Mouse (Mus musculus) forebrain, embryonic 15.5 days (tissue): ENCODE results near the gene Hfe2. TPM values are rescaled to one million over a fixed set of nuclear protein-coding genes. Genes with fewer than 3 reads are reported as not detected.

Experiments used
- ATAC-seq: fragments of 200-750 bp; cut with Nextera tagmentation; replicated peaks from 2 replicates; pipeline ENCODE4 v1.8.0; 2017; ENCODE audit warnings: mild to moderate bottlenecking, moderate TSS enrichment, moderate library complexity
- H3K27ac ChIP-seq: fragments of 300-500 bp; sonication (generic); replicated peaks from 2 replicates; pipeline ENCODE4 v1.5.1; 2015; ENCODE audit warnings: mild to moderate bottlenecking, inconsistent platforms
- H3K27me3 ChIP-seq: fragments of 300-500 bp; sonication (generic); 2 replicates; pipeline ENCODE4 v1.6.1; 2015; ENCODE audit warnings: inconsistent platforms
- H3K36me3 ChIP-seq: fragments of 300-500 bp; sonication (generic); 2 replicates; pipeline ENCODE4 v1.6.1; 2015; ENCODE audit warnings: mild to moderate bottlenecking, inconsistent platforms
- H3K4me1 ChIP-seq: fragments of 300-500 bp; sonication (generic); 2 replicates; pipeline ENCODE4 v1.6.1; 2015; ENCODE audit warnings: inconsistent platforms
- H3K4me2 ChIP-seq: fragments of 300-500 bp; sonication (generic); replicated peaks from 2 replicates; pipeline ENCODE4 v1.6.1; 2015; ENCODE audit warnings: mild to moderate bottlenecking, inconsistent platforms
- H3K4me3 ChIP-seq: fragments of 300-500 bp; sonication (generic); 2 replicates; pipeline ENCODE4 v1.5.1; 2015; ENCODE audit warnings: mild to moderate bottlenecking, inconsistent platforms
- H3K9ac ChIP-seq: fragments of 300-500 bp; sonication (generic); replicated peaks from 2 replicates; pipeline ENCODE4 v1.6.1; 2015; ENCODE audit warnings: mild to moderate bottlenecking, inconsistent platforms
- H3K9me3 ChIP-seq: fragments of 300-500 bp; sonication (generic); 2 replicates; pipeline ENCODE4 v1.6.1; 2016; ENCODE audit warnings: inconsistent platforms
- WGBS: fragments of 180-500 bp; shearing (Covaris S2); methylation state at CpG from one replicate; pipeline ENCODE4 v1.1.7; 2015; ENCODE audit warnings: mixed read lengths; 5-methylcytosine and 5-hydroxymethylcytosine counted together
- polyA plus RNA-seq: library from polyadenylated mRNA; unstranded; fragments of >200 nt; fragmentation: Nextera tagmentation; extraction: Ambion mirVana; gene quantifications from 2 replicates; pipeline ENCODE4 v1.2.1, GENCODE M21; 2015

The Hfe2 gene
- polyA plus RNA-seq, 1 experiment from 2014 or later = 0.43 TPM

- no peak for ATAC-seq
- Histone ChIP-seq H3K27ac (no peak overlapping the region), H3K4me3 (no peak overlapping the region), H3K36me3 (no peaks in the 10 kb centered on the region), H3K9ac (0 out of 2 replicates have a peak overlapping the region, but pooled peaks have one; percentile 4), H3K9me3 (no peaks in the 10 kb centered on the region), H3K4me1 (0 out of 2 replicates have a peak, but pooled peaks cover 2% of the 10 kb centered on the region), H3K27me3 (no peaks in the 10 kb centered on the region), H3K4me2 (no peak overlapping the region)
- 17% methylated on average over 14 of the region's 14 CpGs for WGBS
Observed at GRCm38 (mm10) chr3:96541328-96542078, 16.5 kb downstream of the Hfe2 start.

- Histone ChIP-seq H3K36me3 (no peaks in the 10 kb centered on the region), H3K9ac (no peak overlapping the region), H3K9me3 (no peaks in the 10 kb centered on the region), H3K27me3 (no peaks in the 10 kb centered on the region), H3K27ac (no peak overlapping the region), H3K4me2 (no peak overlapping the region), H3K4me3 (no peak overlapping the region), H3K4me1 (peaks cover 2% of the 10 kb centered on the region; the same call in 1 of the 2 replicates)
- ATAC-seq = no peak
- WGBS = 77% methylated on average over 8 of the region's 8 CpGs
Observed at GRCm38 (mm10) chr3:96542554-96542953, 17.6 kb downstream of the Hfe2 start.

DNA sequence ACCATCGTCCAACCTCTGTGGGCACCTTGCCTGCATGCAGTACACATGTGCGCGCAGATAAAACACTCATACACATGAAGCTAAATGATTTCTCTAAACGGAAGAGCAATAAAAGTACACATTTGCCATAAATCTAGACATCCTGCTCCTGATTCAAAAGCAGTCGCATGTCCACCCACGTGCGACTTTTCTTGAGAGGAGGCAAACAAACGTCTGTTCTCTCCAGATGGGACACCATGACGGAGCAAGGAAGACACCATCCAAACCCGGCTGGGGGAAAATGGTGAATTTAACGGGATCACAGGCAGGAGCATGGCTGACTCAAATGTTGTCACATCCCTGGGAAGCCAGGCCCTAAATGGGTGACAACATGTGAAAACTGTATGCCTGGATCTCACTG is 18.4 kb downstream of the Hfe2 start:
- H3K36me3 ChIP-seq = no peaks in the 10 kb centered on the region
- no peak overlapping the region for H3K9ac ChIP-seq
- no peak overlapping the region for H3K27ac ChIP-seq
- no peak for ATAC-seq
- H3K27me3 ChIP-seq = no peaks in the 10 kb centered on the region
- H3K9me3 ChIP-seq = no peaks in the 10 kb centered on the region
- no peak overlapping the region for H3K4me2 ChIP-seq
- peaks cover 2% of the 10 kb centered on the region; the same call in 1 of the 2 replicates for H3K4me1 ChIP-seq
- no peak overlapping the region for H3K4me3 ChIP-seq
- WGBS = 85% methylated on average over 11 of the region's 11 CpGs

DNA sequence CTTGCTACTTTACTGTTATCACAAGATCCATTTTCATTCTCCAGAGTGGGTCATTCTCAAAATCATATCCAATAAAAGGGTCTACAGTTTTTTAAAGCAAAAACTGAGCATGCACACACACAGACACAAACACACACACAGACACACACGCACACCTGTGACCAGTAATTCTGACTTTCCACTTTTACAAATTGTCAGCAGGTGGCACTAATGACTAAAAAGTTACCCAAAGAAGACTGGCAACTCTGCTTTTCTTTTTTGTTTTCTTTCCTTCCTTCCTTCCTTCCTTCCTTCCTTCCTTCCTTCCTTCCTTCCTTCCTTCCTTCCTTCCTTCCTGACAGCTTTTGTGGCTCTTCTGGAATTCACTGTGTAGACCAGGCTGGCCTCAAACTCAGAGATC is 20.6 kb downstream of the Hfe2 start:
- no peaks in the 10 kb centered on the region for H3K27me3 ChIP-seq
- H3K9me3 ChIP-seq = no peaks in the 10 kb centered on the region
- no peak overlapping the region for H3K9ac ChIP-seq
- 38% methylated on average over 1 of the region's 1 CpGs for WGBS
- peaks cover 2% of the 10 kb centered on the region; the same call in 1 of the 2 replicates for H3K4me1 ChIP-seq
- no peak overlapping the region for H3K4me2 ChIP-seq
- H3K4me3 ChIP-seq = no peak overlapping the region
- H3K27ac ChIP-seq = no peak overlapping the region
- no peaks in the 10 kb centered on the region for H3K36me3 ChIP-seq
- no peak for ATAC-seq

- Histone ChIP-seq H3K4me2 (no peak overlapping the region), H3K4me1 (no peaks in the 10 kb centered on the region; the same call in 1 of the 2 replicates), H3K9me3 (no peaks in the 10 kb centered on the region), H3K36me3 (no peaks in the 10 kb centered on the region), H3K4me3 (no peak overlapping the region), H3K9ac (no peak overlapping the region), H3K27me3 (no peaks in the 10 kb centered on the region), H3K27ac (no peak overlapping the region)
- WGBS = 39% methylated on average over 4 of the region's 4 CpGs
- no peak for ATAC-seq
Observed at GRCm38 (mm10) chr3:96546880-96547279, 21.9 kb downstream of the Hfe2 start.

GRCm38 (mm10) chr3:96547389-96547960 is 22.5 kb downstream of the Hfe2 start:
- Histone ChIP-seq H3K4me3 (peak overlapping the region; percentile 14), H3K4me1 (no peaks in the 10 kb centered on the region; the same call in 1 of the 2 replicates), H3K4me2 (peak overlapping the region; percentile 30; the same call in 1 of the 2 replicates), H3K9ac (no peak overlapping the region), H3K9me3 (no peaks in the 10 kb centered on the region), H3K27ac (no peak overlapping the region), H3K27me3 (no peaks in the 10 kb centered on the region), H3K36me3 (no peaks in the 10 kb centered on the region)
- 7% methylated on average over 14 of the region's 14 CpGs for WGBS
- ATAC-seq = peak; percentile 67

- Histone ChIP-seq H3K4me3 (no peak overlapping the region), H3K9me3 (no peaks in the 10 kb centered on the region), H3K4me2 (no peak overlapping the region), H3K27me3 (no peaks in the 10 kb centered on the region), H3K27ac (no peak overlapping the region), H3K4me1 (no peaks in the 10 kb centered on the region; the same call in 1 of the 2 replicates), H3K36me3 (no peaks in the 10 kb centered on the region), H3K9ac (no peak overlapping the region)
- no peak for ATAC-seq
- WGBS = 83% methylated on average over 7 of the region's 7 CpGs
Observed at GRCm38 (mm10) chr3:96548824-96549223, 23.9 kb downstream of the Hfe2 start.

GRCm38 (mm10) chr3:96549346-96549745 is 24.4 kb downstream of the Hfe2 start:
- Histone ChIP-seq H3K9ac (no peak overlapping the region), H3K27ac (no peak overlapping the region), H3K4me3 (no peak overlapping the region), H3K27me3 (no peaks in the 10 kb centered on the region), H3K9me3 (no peaks in the 10 kb centered on the region), H3K36me3 (no peaks in the 10 kb centered on the region), H3K4me1 (no peaks in the 10 kb centered on the region; the same call in 1 of the 2 replicates), H3K4me2 (no peak overlapping the region)
- no peak for ATAC-seq
- WGBS = 81% methylated on average over 5 of the region's 5 CpGs

GRCm38 (mm10) chr3:96551203-96551602 is 26.2 kb downstream of the Hfe2 start:
- H3K27ac ChIP-seq = no peak overlapping the region
- ATAC-seq = no peak
- H3K4me2 ChIP-seq = no peak overlapping the region
- WGBS = 9% methylated on average over 8 of the region's 8 CpGs
- H3K9me3 ChIP-seq = no peaks in the 10 kb centered on the region
- peaks cover 16% of the 10 kb centered on the region for H3K4me1 ChIP-seq
- no peaks in the 10 kb centered on the region for H3K27me3 ChIP-seq
- H3K9ac ChIP-seq = no peak overlapping the region
- no peak overlapping the region for H3K4me3 ChIP-seq
- H3K36me3 ChIP-seq = no peaks in the 10 kb centered on the region

- Histone ChIP-seq H3K36me3 (no peaks in the 10 kb centered on the region), H3K4me2 (no peak overlapping the region), H3K4me1 (peaks cover 21% of the 10 kb centered on the region), H3K9me3 (no peaks in the 10 kb centered on the region), H3K27me3 (no peaks in the 10 kb centered on the region), H3K27ac (no peak overlapping the region), H3K4me3 (no peak overlapping the region), H3K9ac (no peak overlapping the region)
- no peak for ATAC-seq
- WGBS = 69% methylated on average over 7 of the region's 7 CpGs
Observed at GRCm38 (mm10) chr3:96551890-96552289, 26.9 kb downstream of the Hfe2 start.

- WGBS = 86% methylated on average over 6 of the region's 6 CpGs
- ATAC-seq = no peak
- Histone ChIP-seq H3K27ac (no peak overlapping the region), H3K4me2 (no peak overlapping the region), H3K27me3 (no peaks in the 10 kb centered on the region), H3K4me3 (no peak overlapping the region), H3K4me1 (peaks cover 28% of the 10 kb centered on the region), H3K9ac (no peak overlapping the region), H3K36me3 (no peaks in the 10 kb centered on the region), H3K9me3 (no peaks in the 10 kb centered on the region)
Observed at GRCm38 (mm10) chr3:96553601-96554000, 28.6 kb downstream of the Hfe2 start.

GRCm38 (mm10) chr3:96554251-96554650 is 29.3 kb downstream of the Hfe2 start:
- no peak for ATAC-seq
- WGBS = 83% methylated on average over 6 of the region's 6 CpGs
- Histone ChIP-seq H3K4me3 (no peak overlapping the region), H3K4me1 (peaks cover 35% of the 10 kb centered on the region), H3K4me2 (no peak overlapping the region), H3K36me3 (no peaks in the 10 kb centered on the region), H3K27me3 (no peaks in the 10 kb centered on the region), H3K27ac (no peak overlapping the region), H3K9me3 (no peaks in the 10 kb centered on the region), H3K9ac (no peak overlapping the region)
